ENCODE assay signal across 16 mouse cellular contexts in genomic region chrX:106628514-106628913, GRCm38 (mm10). TPM values are rescaled to one million over a fixed set of nuclear protein-coding genes. Genes with fewer than 3 reads are reported as not detected.
"Had no signal": no experiment of that assay in that cellular context is flagged by ENCODE, and none has a peak within 500 bp of the region (broad histone marks: within the 10 kb centered on the region; RNA-seq: fewer than 3 reads in every experiment).

No protein-coding gene starts in this region.

- H3K27ac ChIP-seq: left cerebral cortex, adult 2 months; limb, embryonic 10.5 days; liver, embryonic 13.5 days; midbrain, embryonic 10.5 days; neural tube, embryonic 12.5 days had no signal

- H3K4me1 ChIP-seq: limb, embryonic 10.5 days; liver, embryonic 13.5 days; midbrain, embryonic 10.5 days; neural tube, embryonic 12.5 days had no signal

- H3K36me3 ChIP-seq: limb, embryonic 10.5 days; liver, embryonic 13.5 days; midbrain, embryonic 10.5 days; neural tube, embryonic 12.5 days had no signal

- H3K4me3 ChIP-seq: left cerebral cortex, adult 2 months; limb, embryonic 10.5 days; liver, embryonic 13.5 days; midbrain, embryonic 10.5 days; myocyte; neural tube, embryonic 12.5 days had no signal

- DNase-seq: kidney, adult 8-10 months; kidney, postnatal 25 days; liver, embryonic 13.5 days; liver, postnatal 0 days; midbrain, embryonic 14.5 days; retina, postnatal 1 day; right cerebral cortex, postnatal 4 days; spleen, adult 18-20 months; thymus, adult 2 months; thymus, postnatal 25 days had no signal

RNA-seq across cellular contexts. Expression of gene Cysltr1, which starts 25.0 kb away (rescaled TPM):
- polyA plus RNA-seq: myocyte had no signal

RNA-seq across cellular contexts. Expression of gene Gm5127, which starts 45.5 kb away (rescaled TPM):
- polyA plus RNA-seq: liver, embryonic 13.5 days; liver, postnatal 0 days; lung, embryonic 16.5 days; myocyte had no signal
